Comparison of ENCODE assay signal across 9 mouse cellular contexts in genomic region chr9:37144251-37144650, GRCm38 (mm10). TPM values are rescaled to one million over a fixed set of nuclear protein-coding genes. Genes with fewer than 3 reads are reported as not detected.
DNase-seq lines count a peak whose midpoint lies in the region; ATAC-seq and TF ChIP-seq lines count a peak whose summit lies in the region.
"Had no signal": no experiment of that assay in that cellular context is flagged by ENCODE, and none has a peak within 500 bp of the region (broad histone marks: within the 10 kb centered on the region; RNA-seq: fewer than 3 reads in every experiment).

No protein-coding gene starts in this region.

- H3K4me1 ChIP-seq in kidney, adult 2 months (ENCODE audit: control insufficient read depth, insufficient read depth, low read length) = no peaks in the 10 kb centered on the region
- H3K4me1 ChIP-seq in forebrain, embryonic 13.5 days = peaks cover 59% of the 10 kb centered on the region
- peaks cover 38% of the 10 kb centered on the region for H3K4me1 ChIP-seq in neural tube, embryonic 11.5 days (ENCODE audit: control insufficient read depth, insufficient read depth, low read length)

- H3K36me3 ChIP-seq in kidney, adult 2 months (ENCODE audit: control insufficient read depth, insufficient read depth, low read length) = no peaks in the 10 kb centered on the region
- no peaks in the 10 kb centered on the region for H3K36me3 ChIP-seq in forebrain, embryonic 13.5 days (ENCODE audit: poor library complexity, severe bottlenecking)
- no peaks in the 10 kb centered on the region for H3K36me3 ChIP-seq in neural tube, embryonic 11.5 days (ENCODE audit: control insufficient read depth, insufficient read depth, low read length)

- H3K9me3 ChIP-seq in forebrain, embryonic 13.5 days (replicated peaks) = no peaks in the 10 kb centered on the region
- H3K9me3 ChIP-seq in neural tube, embryonic 11.5 days (ENCODE audit: control insufficient read depth, low read length) = no peaks in the 10 kb centered on the region

- peak overlapping the region; percentile 12 for H3K27ac ChIP-seq in kidney, adult 2 months (ENCODE audit: insufficient read depth, low read depth, low read length)
- peak overlapping the region; percentile 100 for H3K27ac ChIP-seq in forebrain, embryonic 13.5 days
- peak overlapping the region; percentile 97 for H3K27ac ChIP-seq in neural tube, embryonic 11.5 days (ENCODE audit: low read depth, low read length)

- H3K4me2 ChIP-seq in forebrain, embryonic 13.5 days = peak overlapping the region; percentile 81
- H3K4me2 ChIP-seq in neural tube, embryonic 11.5 days (ENCODE audit: low read depth) = peak overlapping the region; percentile 56

- TF ChIP-seq POLR2A in kidney, adult 2 months (IDR thresholded peaks at IDR 0.05; ENCODE audit: low read depth, low read length) = no peak

- ATAC-seq in forebrain, embryonic 13.5 days = no peak
- ATAC-seq in neural tube, embryonic 11.5 days (ENCODE audit: insufficient read depth, low FRiP score, low TSS enrichment) = peak; percentile 56
- ATAC-seq in monocyte, adult 5-6 weeks (replicated peaks; ENCODE audit: insufficient number of reproducible peaks, low FRiP score, low TSS enrichment, poor library complexity, severe bottlenecking) = no peak
- ATAC-seq: Patski had no signal

- no peak for DNase-seq in kidney, adult 2 months
- no peak for DNase-seq in kidney, adult 11 months
- peak; percentile 81 for DNase-seq in ZHBTc4 (ENCODE audit: low read depth, low spot score)
- DNase-seq in kidney, postnatal 10 days = peak; percentile 69
- DNase-seq in neural tube, embryonic 11.5 days (ENCODE audit: low spot score) = peak; percentile 87
- no peak for DNase-seq in thymus, postnatal 4 days

- H3K27me3 ChIP-seq in kidney, adult 2 months (replicated peaks; ENCODE audit: control insufficient read depth, insufficient read depth, low read length) = no peaks in the 10 kb centered on the region; the same call in 1 of the 2 replicates
- H3K27me3 ChIP-seq in forebrain, embryonic 13.5 days = peaks cover 5% of the 10 kb centered on the region; the same call in 1 of the 2 replicates
- H3K27me3 ChIP-seq in neural tube, embryonic 11.5 days (ENCODE audit: control insufficient read depth, insufficient read depth, low read length) = no peaks in the 10 kb centered on the region

- H3K4me3 ChIP-seq in kidney, adult 2 months (ENCODE audit: insufficient read depth, low read depth, low read length) = peak overlapping the region; percentile 80; the same call in 1 of the 2 replicates
- H3K4me3 ChIP-seq in forebrain, embryonic 13.5 days = peak overlapping the region; percentile 78
- peak overlapping the region; percentile 95 for H3K4me3 ChIP-seq in neural tube, embryonic 11.5 days (ENCODE audit: low read depth, low read length)

- TF ChIP-seq CTCF in kidney, adult 2 months (conservative IDR thresholded peaks at IDR 0.05; ENCODE audit: insufficient read depth, insufficient read length, low read depth, low read length) = no peak

- peak overlapping the region; percentile 96 for H3K9ac ChIP-seq in forebrain, embryonic 13.5 days
- peak overlapping the region; percentile 98 for H3K9ac ChIP-seq in neural tube, embryonic 11.5 days (ENCODE audit: low read length)

- 49% methylated on average over 21 of the region's 21 CpGs for WGBS in kidney, adult 2 months
- WGBS in forebrain, embryonic 13.5 days = under 1% methylated on average over 21 of the region's 21 CpGs
- WGBS in neural tube, embryonic 11.5 days = under 1% methylated on average over 21 of the region's 21 CpGs

RNA-seq across cellular contexts. Expression of gene Pknox2, which starts 3.0 kb away (rescaled TPM):
- polyA plus RNA-seq in kidney, adult 2 months (2012; rRNA removed) = 7.1 and 8.2 TPM in 2 replicates
- polyA plus RNA-seq in forebrain, embryonic 13.5 days (2015; fragmentation: Nextera tagmentation; extraction: Ambion mirVana) = 18.7 and 23.4 TPM in 2 replicates
- polyA plus RNA-seq in neural tube, embryonic 11.5 days (2014; fragmentation: Nextera tagmentation; extraction: Ambion mirVana) = 22.8 and 24.3 TPM in 2 replicates
- not detected in 3 replicates for total RNA-seq in monocyte, adult 5-6 weeks (2017)

Comparison
In these comparisons a context has a peak if more than half of its experiments do, and no peak if none do; other contexts are left out.
1. DNase-seq: peak in ZHBTc4 (single experiment), kidney, postnatal 10 days (single experiment) and neural tube, embryonic 11.5 days (single experiment); none in kidney, adult 2 months (single experiment), kidney, adult 11 months (single experiment) and thymus, postnatal 4 days (single experiment).
2. H3K27ac ChIP-seq: peak in every context shown above with its lines; median percentile 100 in forebrain, embryonic 13.5 days; 97 in neural tube, embryonic 11.5 days; 12 in kidney, adult 2 months.
3. Peak in every context shown above with its lines, with median percentiles within 50 percentile points of each other: H3K4me3 ChIP-seq.